Mouse (Mus musculus): ENCODE data around the gene Socs7. TPM values are rescaled to one million over a fixed set of nuclear protein-coding genes. Genes with fewer than 3 reads are reported as not detected.

The Socs7 gene
- polyA plus RNA-seq, 1 experiment: 6.0 TPM

DNA sequence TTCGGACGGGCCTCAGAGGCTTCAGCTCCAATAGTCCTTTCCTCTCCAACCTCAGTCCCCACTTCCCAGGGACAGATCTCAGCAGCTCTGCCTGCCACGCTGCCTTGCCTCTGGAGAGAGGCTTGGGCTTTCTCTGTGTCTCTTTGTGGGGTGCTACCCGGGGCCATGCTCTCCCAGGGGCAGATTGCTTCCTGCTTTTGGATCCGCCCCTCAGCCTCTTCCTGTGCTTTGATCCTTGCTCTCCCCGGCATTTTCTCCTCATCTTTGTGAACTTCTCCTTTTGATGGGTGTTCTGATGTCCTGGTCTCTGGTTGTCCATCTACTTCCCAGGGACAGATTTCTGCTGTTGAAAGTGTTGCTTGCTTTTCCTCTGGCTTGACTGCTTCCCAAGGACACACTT lies 26.1 kb upstream of the Socs7 start:
- Histone ChIP-seq H3K4me3 (ENCODE audit: extremely low read depth, insufficient read depth, insufficient read length) (no peak overlapping the region), H3K27ac (ENCODE audit: insufficient read depth, low read length) (no peak overlapping the region), H3K27me3 (ENCODE audit: control insufficient read depth, insufficient read depth, low read length) (no peaks in the 10 kb centered on the region), H3K36me3 (ENCODE audit: control insufficient read depth, insufficient read depth, low read length) (no peaks in the 10 kb centered on the region), H3K4me1 (ENCODE audit: control insufficient read depth, insufficient read depth, insufficient read length) (no peaks in the 10 kb centered on the region; the same call in 1 of the 2 replicates)
- no peak for DNase-seq (ENCODE audit: low read depth in 1 of 2, low spot score in 2 of 2)
- TF ChIP-seq POLR2A (IDR thresholded peaks at IDR 0.05; ENCODE audit: low read depth, low read length) (no peak), CTCF (IDR thresholded peaks at IDR 0.05; ENCODE audit: extremely low read depth, insufficient read depth, insufficient read length, insufficient replicate concordance) (no peak)
- 23% methylated on average over 6 of the region's 6 CpGs for WGBS

DNA sequence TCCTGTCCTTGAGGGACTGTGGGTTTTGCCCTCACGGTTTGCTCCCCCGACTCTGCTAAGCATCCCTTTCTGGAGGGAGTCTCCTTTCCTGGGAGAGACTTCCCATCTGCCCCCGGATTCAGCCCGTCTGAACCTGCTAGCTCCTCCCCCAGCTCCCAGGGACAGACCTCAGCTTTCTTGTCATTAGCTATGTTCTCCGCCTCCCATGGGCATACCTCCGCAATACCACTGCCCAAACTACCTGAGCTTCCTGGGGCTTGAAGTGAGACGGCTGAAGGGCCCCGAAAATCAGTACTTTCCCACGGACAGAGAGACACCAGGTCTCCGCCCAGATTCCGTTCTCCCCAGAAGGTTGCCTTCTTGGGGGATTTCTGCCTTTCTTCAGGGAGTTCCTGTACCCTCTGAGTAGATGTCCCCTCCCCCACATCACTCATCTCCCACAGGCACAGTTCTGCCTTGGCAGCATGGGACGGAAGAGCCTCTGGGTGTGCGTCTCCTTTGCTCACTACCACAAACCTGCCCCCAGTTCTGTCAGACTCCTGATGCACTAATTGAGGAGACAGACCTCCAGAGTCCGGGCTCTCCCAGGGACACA lies 25.5 kb upstream of the Socs7 start:
- H3K27ac ChIP-seq (ENCODE audit: insufficient read depth, low read length): no peak overlapping the region
- H3K4me1 ChIP-seq (ENCODE audit: control insufficient read depth, insufficient read depth, insufficient read length): no peaks in the 10 kb centered on the region; the same call in 1 of the 2 replicates
- 73% methylated on average over 14 of the region's 14 CpGs for WGBS
- H3K27me3 ChIP-seq (ENCODE audit: control insufficient read depth, insufficient read depth, low read length): no peaks in the 10 kb centered on the region
- no peaks in the 10 kb centered on the region for H3K36me3 ChIP-seq (ENCODE audit: control insufficient read depth, insufficient read depth, low read length)
- no peak for DNase-seq (ENCODE audit: low read depth in 1 of 2, low spot score in 2 of 2)
- H3K4me3 ChIP-seq (ENCODE audit: extremely low read depth, insufficient read depth, insufficient read length): no peak overlapping the region
- no peak for TF ChIP-seq CTCF (IDR thresholded peaks at IDR 0.05; ENCODE audit: extremely low read depth, insufficient read depth, insufficient read length, insufficient replicate concordance)
- no peak for TF ChIP-seq POLR2A (IDR thresholded peaks at IDR 0.05; ENCODE audit: low read depth, low read length)

GRCm38 (mm10) chr11:97337363-97337762 lies 25.0 kb upstream of the Socs7 start:
- Histone ChIP-seq H3K27me3 (ENCODE audit: control insufficient read depth, insufficient read depth, low read length) (no peaks in the 10 kb centered on the region), H3K36me3 (ENCODE audit: control insufficient read depth, insufficient read depth, low read length) (no peaks in the 10 kb centered on the region), H3K4me3 (ENCODE audit: extremely low read depth, insufficient read depth, insufficient read length) (no peak overlapping the region), H3K4me1 (ENCODE audit: control insufficient read depth, insufficient read depth, insufficient read length) (no peaks in the 10 kb centered on the region; the same call in 1 of the 2 replicates), H3K27ac (ENCODE audit: insufficient read depth, low read length) (no peak overlapping the region)
- DNase-seq (ENCODE audit: low read depth in 1 of 2, low spot score in 2 of 2): no peak
- WGBS: 86% methylated on average over 12 of the region's 12 CpGs
- no peak for TF ChIP-seq CTCF (IDR thresholded peaks at IDR 0.05; ENCODE audit: extremely low read depth, insufficient read depth, insufficient read length, insufficient replicate concordance)
- TF ChIP-seq POLR2A (IDR thresholded peaks at IDR 0.05; ENCODE audit: low read depth, low read length): no peak

- no peak for DNase-seq (ENCODE audit: low read depth in 1 of 2, low spot score in 2 of 2)
- 76% methylated on average over 21 of the region's 21 CpGs for WGBS
- Histone ChIP-seq H3K36me3 (ENCODE audit: control insufficient read depth, insufficient read depth, low read length) (no peaks in the 10 kb centered on the region), H3K27me3 (ENCODE audit: control insufficient read depth, insufficient read depth, low read length) (no peaks in the 10 kb centered on the region), H3K27ac (ENCODE audit: insufficient read depth, low read length) (no peak overlapping the region), H3K4me1 (ENCODE audit: control insufficient read depth, insufficient read depth, insufficient read length) (peaks cover 2% of the 10 kb centered on the region; the same call in 1 of the 2 replicates), H3K4me3 (ENCODE audit: extremely low read depth, insufficient read depth, insufficient read length) (no peak overlapping the region)
- TF ChIP-seq POLR2A (IDR thresholded peaks at IDR 0.05; ENCODE audit: low read depth, low read length) (no peak), CTCF (IDR thresholded peaks at IDR 0.05; ENCODE audit: extremely low read depth, insufficient read depth, insufficient read length, insufficient replicate concordance) (no peak)
These were observed 23.9 kb upstream of the Socs7 start for GRCm38 (mm10) chr11:97338302-97338976.

GRCm38 (mm10) chr11:97338977-97339315 lies 23.4 kb upstream of the Socs7 start:
- Histone ChIP-seq H3K4me3 (ENCODE audit: extremely low read depth, insufficient read depth, insufficient read length) (no peak overlapping the region), H3K27me3 (ENCODE audit: control insufficient read depth, insufficient read depth, low read length) (no peaks in the 10 kb centered on the region), H3K4me1 (ENCODE audit: control insufficient read depth, insufficient read depth, insufficient read length) (peaks cover 4% of the 10 kb centered on the region; the same call in 1 of the 2 replicates), H3K27ac (ENCODE audit: insufficient read depth, low read length) (no peak overlapping the region), H3K36me3 (ENCODE audit: control insufficient read depth, insufficient read depth, low read length) (no peaks in the 10 kb centered on the region)
- no peak for DNase-seq (ENCODE audit: low read depth in 1 of 2, low spot score in 2 of 2)
- WGBS: 76% methylated on average over 17 of the region's 17 CpGs
- TF ChIP-seq CTCF (IDR thresholded peaks at IDR 0.05; ENCODE audit: extremely low read depth, insufficient read depth, insufficient read length, insufficient replicate concordance) (no peak), POLR2A (IDR thresholded peaks at IDR 0.05; ENCODE audit: low read depth, low read length) (no peak)

- Histone ChIP-seq H3K4me3 (ENCODE audit: extremely low read depth, insufficient read depth, insufficient read length) (no peak overlapping the region), H3K27me3 (ENCODE audit: control insufficient read depth, insufficient read depth, low read length) (no peaks in the 10 kb centered on the region), H3K36me3 (ENCODE audit: control insufficient read depth, insufficient read depth, low read length) (no peaks in the 10 kb centered on the region), H3K27ac (ENCODE audit: insufficient read depth, low read length) (no peak overlapping the region), H3K4me1 (ENCODE audit: control insufficient read depth, insufficient read depth, insufficient read length) (peaks cover 4% of the 10 kb centered on the region; the same call in 1 of the 2 replicates)
- DNase-seq (ENCODE audit: low read depth in 1 of 2, low spot score in 2 of 2): no peak
- WGBS: 28% methylated on average over 8 of the region's 8 CpGs
- TF ChIP-seq CTCF (IDR thresholded peaks at IDR 0.05; ENCODE audit: extremely low read depth, insufficient read depth, insufficient read length, insufficient replicate concordance) (no peak), POLR2A (IDR thresholded peaks at IDR 0.05; ENCODE audit: low read depth, low read length) (no peak)
These were observed 19.2 kb upstream of the Socs7 start for GRCm38 (mm10) chr11:97343175-97343574.

DNA sequence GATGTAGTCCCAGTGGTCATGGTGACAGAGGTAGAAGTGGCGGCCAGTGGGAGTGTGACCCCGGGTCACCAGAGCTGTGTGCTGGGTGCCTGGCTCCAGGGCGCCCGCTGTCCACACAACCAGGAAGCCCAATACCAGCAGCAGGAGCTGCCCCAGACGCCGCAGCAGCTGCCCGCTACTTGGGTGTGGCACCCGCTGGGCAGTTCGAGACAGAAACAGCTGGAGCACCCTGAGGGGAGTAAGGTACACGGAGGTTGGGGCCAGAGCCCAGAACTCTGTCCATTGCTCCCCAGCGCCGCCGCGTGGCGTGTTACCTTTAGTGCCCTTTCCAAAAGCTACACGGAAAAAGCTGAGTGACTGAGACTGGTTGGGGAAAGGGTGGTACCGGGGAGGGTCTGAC lies 18.7 kb upstream of the Socs7 start:
- no peaks in the 10 kb centered on the region for H3K36me3 ChIP-seq (ENCODE audit: control insufficient read depth, insufficient read depth, low read length)
- no peak overlapping the region for H3K27ac ChIP-seq (ENCODE audit: insufficient read depth, low read length)
- H3K4me1 ChIP-seq (ENCODE audit: control insufficient read depth, insufficient read depth, insufficient read length): peaks cover 4% of the 10 kb centered on the region; the same call in 1 of the 2 replicates
- no peak for TF ChIP-seq POLR2A (IDR thresholded peaks at IDR 0.05; ENCODE audit: low read depth, low read length)
- TF ChIP-seq CTCF (IDR thresholded peaks at IDR 0.05; ENCODE audit: extremely low read depth, insufficient read depth, insufficient read length, insufficient replicate concordance): peak; percentile 30; the same call in 1 of the 2 replicates
- peak in 1 of 2 experiments; percentile 26 for DNase-seq (ENCODE audit: low read depth in 1 of 2, low spot score in 2 of 2)
- H3K27me3 ChIP-seq (ENCODE audit: control insufficient read depth, insufficient read depth, low read length): no peaks in the 10 kb centered on the region
- H3K4me3 ChIP-seq (ENCODE audit: extremely low read depth, insufficient read depth, insufficient read length): no peak overlapping the region; the same call in 1 of the 2 replicates
- 26% methylated on average over 17 of the region's 17 CpGs for WGBS

All from spleen, adult 2 months (tissue).